Mouse (Mus musculus): ENCODE measurements around the gene Dcun1d2. TPM values are rescaled to one million over a fixed set of nuclear protein-coding genes. Genes with fewer than 3 reads are reported as not detected.

Gene Dcun1d2
- polyA plus RNA-seq, 1 experiment from 2014 or later: 29.7 TPM

DNA sequence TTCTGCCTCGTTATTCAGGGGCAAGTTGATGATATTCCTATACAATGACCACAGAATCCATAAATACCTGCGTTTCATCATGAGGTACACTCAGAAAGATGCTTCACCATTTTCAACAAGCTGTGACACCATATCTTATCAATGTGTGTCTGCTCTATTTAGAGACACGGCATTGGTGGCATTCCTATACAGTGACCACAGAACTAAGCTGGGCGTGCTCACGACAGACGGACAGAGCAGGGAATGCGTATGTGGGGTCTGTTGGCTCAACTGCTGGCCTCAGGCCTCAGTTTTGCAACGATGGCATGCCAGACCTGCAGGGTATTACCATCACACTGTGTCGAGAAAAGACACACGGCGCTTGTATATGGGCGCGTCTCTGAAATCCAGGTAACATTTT is 35.1 kb downstream of the Dcun1d2 start:
- no peak overlapping the region for H3K4me3 ChIP-seq
- 0 out of 2 replicates have a peak, but pooled peaks cover 4% of the 10 kb centered on the region for H3K4me1 ChIP-seq
- H3K9me3 ChIP-seq: no peaks in the 10 kb centered on the region
- H3K36me3 ChIP-seq: peaks cover 29% of the 10 kb centered on the region
- no peak overlapping the region for H3K4me2 ChIP-seq
- H3K9ac ChIP-seq: no peak overlapping the region
- no peak for ATAC-seq (ENCODE audit: insufficient number of reproducible peaks, low FRiP score, low TSS enrichment, low read depth)
- no peaks in the 10 kb centered on the region for H3K27me3 ChIP-seq
- no peak overlapping the region for H3K27ac ChIP-seq
- 85% methylated on average over 13 of the region's 13 CpGs for WGBS

DNA sequence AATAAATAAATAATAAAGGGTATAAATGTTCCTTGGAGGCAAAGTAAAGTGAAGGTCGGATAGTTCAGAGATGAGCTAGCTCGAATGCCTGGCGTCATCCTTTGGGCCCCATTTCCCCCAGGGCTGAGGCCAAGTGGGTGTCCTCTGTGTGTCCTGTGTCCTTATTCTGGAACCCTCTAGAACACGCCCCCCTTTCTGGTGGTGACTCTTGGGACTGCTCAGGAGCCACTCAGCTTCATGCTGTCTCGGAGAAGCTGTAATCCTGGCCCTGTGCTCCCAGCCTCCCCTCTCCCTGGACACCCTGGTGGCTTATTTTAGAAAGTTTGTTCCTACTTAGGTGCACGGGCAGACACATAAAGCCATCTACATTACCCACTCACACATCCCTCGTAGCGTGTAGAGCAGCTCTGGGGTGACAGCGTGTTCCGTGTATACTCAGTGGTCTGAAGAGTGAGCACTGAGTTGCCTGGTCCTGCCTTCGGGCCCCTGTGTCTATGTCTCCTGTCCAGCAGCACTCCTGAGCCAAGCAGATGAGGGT is 43.5 kb downstream of the Dcun1d2 start:
- H3K9me3 ChIP-seq: no peaks in the 10 kb centered on the region
- no peak for ATAC-seq (ENCODE audit: insufficient number of reproducible peaks, low FRiP score, low TSS enrichment, low read depth)
- H3K27me3 ChIP-seq: no peaks in the 10 kb centered on the region
- H3K27ac ChIP-seq: no peak overlapping the region
- H3K4me1 ChIP-seq: no peaks in the 10 kb centered on the region
- no peak overlapping the region for H3K4me2 ChIP-seq
- H3K4me3 ChIP-seq: no peak overlapping the region
- no peak overlapping the region for H3K9ac ChIP-seq
- no peaks in the 10 kb centered on the region for H3K36me3 ChIP-seq
- WGBS: 84% methylated on average over 11 of the region's 11 CpGs

DNA sequence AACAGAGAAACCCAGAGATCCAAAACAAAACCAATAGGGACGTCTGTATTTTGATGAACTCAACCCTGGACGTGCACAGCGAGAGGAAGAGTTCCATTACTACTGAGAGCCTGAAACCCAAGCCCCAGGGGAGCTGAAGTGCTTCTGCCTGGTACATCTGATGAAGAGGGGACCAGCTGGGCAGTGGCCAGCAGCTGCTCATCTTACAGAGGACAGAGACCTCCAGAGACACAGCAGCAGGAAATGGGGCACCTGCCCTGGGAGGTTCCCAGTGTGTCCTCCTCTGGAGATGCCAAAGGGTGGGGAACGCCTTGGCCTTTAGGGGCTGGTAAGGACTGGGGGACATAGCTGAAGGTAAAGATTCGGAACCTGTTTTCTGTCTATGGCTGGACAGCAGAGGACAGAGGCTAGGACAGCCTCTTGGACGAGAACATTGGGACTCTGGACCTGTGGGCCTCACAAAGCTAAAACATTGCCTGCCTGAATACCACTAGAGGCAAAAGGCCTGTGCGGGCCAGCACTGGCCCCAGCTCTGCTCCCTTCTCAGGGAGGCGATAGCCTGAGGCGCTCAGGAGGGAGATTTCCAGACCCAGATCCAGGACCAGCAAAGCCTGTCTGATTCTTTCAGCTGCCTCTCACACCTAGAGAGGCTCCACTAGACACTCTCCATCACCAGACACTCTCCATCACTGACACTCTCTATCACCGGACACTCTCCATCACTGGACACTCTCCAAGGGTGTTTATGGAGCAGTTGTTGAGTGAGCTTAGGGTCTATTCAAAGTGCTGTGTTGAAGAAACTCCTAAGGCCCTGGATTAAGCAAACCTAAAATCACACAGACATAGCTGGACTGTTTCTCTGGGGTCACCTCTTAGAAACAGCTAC is 44.7 kb downstream of the Dcun1d2 start:
- no peaks in the 10 kb centered on the region for H3K36me3 ChIP-seq
- ATAC-seq (ENCODE audit: insufficient number of reproducible peaks, low FRiP score, low TSS enrichment, low read depth): no peak
- H3K27me3 ChIP-seq: no peaks in the 10 kb centered on the region
- H3K9ac ChIP-seq: no peak overlapping the region
- H3K27ac ChIP-seq: no peak overlapping the region
- H3K4me1 ChIP-seq: no peaks in the 10 kb centered on the region
- 74% methylated on average over 10 of the region's 10 CpGs for WGBS
- no peaks in the 10 kb centered on the region for H3K9me3 ChIP-seq
- no peak overlapping the region for H3K4me2 ChIP-seq
- H3K4me3 ChIP-seq: no peak overlapping the region

DNA sequence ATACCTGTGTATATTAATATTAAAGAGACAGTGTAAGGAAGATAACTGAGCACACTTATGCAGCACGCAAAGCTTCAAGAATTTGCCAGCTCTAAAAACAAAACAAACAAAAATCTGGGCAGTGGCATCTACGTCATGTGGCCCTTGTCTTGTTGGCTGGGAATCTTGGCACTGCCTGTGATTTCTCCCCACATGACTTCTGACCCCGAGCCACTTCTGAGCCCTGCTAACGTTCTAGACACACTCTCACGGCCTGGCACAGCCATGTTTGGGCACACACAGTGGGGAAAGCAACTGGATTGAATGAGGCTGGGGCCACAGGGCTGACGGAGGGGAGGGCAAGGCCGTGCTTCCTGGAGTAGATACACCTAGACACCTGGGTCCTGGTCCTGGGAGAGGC is 47.2 kb downstream of the Dcun1d2 start:
- Histone ChIP-seq H3K4me3 (no peak overlapping the region), H3K4me2 (no peak overlapping the region), H3K36me3 (no peaks in the 10 kb centered on the region), H3K27ac (no peak overlapping the region), H3K27me3 (no peaks in the 10 kb centered on the region; the same call in 1 of the 2 replicates), H3K4me1 (no peaks in the 10 kb centered on the region), H3K9me3 (no peaks in the 10 kb centered on the region), H3K9ac (no peak overlapping the region)
- 72% methylated on average over 7 of the region's 7 CpGs for WGBS
- no peak for ATAC-seq (ENCODE audit: insufficient number of reproducible peaks, low FRiP score, low TSS enrichment, low read depth)

DNA sequence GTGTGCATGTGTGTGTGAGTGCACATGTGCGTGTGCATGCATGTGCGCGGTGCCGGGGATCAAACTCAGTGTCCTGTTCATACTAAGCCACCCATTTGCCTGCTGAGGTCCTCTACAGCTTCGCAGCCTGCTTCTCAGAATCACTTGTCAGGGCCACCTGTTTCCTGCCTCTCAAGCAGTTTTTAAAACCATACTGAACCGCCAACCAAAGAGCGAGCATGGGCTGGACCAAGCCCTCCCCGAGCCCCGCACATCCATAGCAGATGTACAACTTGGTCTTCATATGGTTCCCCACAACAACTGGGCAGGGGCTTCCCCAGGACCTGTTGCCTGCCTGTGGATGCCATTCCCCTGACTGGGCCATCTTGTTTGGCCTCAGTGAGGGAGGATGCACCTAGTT is 47.9 kb downstream of the Dcun1d2 start:
- WGBS: 89% methylated on average over 9 of the region's 9 CpGs
- Histone ChIP-seq H3K36me3 (no peaks in the 10 kb centered on the region), H3K9me3 (no peaks in the 10 kb centered on the region), H3K4me1 (no peaks in the 10 kb centered on the region), H3K27me3 (no peaks in the 10 kb centered on the region; the same call in 1 of the 2 replicates), H3K4me3 (no peak overlapping the region), H3K27ac (no peak overlapping the region), H3K4me2 (no peak overlapping the region), H3K9ac (no peak overlapping the region)
- ATAC-seq (ENCODE audit: insufficient number of reproducible peaks, low FRiP score, low TSS enrichment, low read depth): no peak

DNA sequence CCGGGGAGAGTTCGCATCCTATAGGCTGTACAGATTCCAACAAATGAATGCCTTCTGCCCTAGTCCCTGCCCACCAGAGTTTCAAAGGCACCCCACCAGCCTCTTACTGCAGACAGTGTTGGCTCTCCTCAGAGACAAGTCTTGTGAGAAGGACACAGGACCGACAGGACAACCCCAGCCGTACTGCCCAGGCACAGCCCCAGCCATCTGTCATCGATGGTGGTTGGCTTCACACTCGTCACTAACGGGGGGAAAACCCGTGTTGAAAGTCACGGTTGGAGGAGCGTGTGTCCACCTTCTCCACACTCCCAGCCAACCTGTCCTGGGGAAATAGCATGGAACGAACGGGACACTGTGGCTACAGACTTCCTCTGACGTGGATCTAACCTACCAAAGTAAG is 53.1 kb downstream of the Dcun1d2 start:
- no peak for ATAC-seq (ENCODE audit: insufficient number of reproducible peaks, low FRiP score, low TSS enrichment, low read depth)
- Histone ChIP-seq H3K9ac (no peak overlapping the region), H3K27me3 (peaks cover 3% of the 10 kb centered on the region; the same call in 1 of the 2 replicates), H3K4me3 (no peak overlapping the region), H3K4me1 (peaks cover 2% of the 10 kb centered on the region; the same call in 1 of the 2 replicates), H3K36me3 (no peaks in the 10 kb centered on the region), H3K9me3 (no peaks in the 10 kb centered on the region), H3K27ac (no peak overlapping the region), H3K4me2 (no peak overlapping the region)
- WGBS: 88% methylated on average over 13 of the region's 13 CpGs

DNA sequence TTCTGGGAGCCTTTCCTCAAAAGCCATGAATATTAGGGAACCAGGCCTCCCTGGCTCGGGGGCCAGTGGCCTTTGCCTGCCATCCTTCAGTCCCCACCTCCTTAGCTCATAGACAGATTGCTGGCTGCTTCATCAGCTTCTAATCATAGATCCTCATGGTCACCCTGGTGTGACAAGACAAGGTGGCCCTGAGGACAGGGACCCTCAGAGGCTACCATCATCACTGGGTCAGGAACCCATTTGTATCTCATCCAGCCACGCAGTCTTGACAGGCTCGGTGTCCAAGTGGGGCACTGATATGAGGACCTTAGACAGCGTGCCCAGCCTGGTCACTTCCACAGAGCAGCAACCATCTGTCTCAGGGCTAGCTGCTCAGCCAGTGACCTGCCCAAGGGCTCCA is 57.5 kb downstream of the Dcun1d2 start:
- H3K27ac ChIP-seq: no peak overlapping the region
- H3K4me3 ChIP-seq: no peak overlapping the region
- H3K9me3 ChIP-seq: no peaks in the 10 kb centered on the region
- H3K4me2 ChIP-seq: no peak overlapping the region
- 81% methylated on average over 4 of the region's 4 CpGs for WGBS
- peaks cover 13% of the 10 kb centered on the region for H3K4me1 ChIP-seq
- H3K9ac ChIP-seq: no peak overlapping the region
- no peak for ATAC-seq (ENCODE audit: insufficient number of reproducible peaks, low FRiP score, low TSS enrichment, low read depth)
- no peaks in the 10 kb centered on the region for H3K36me3 ChIP-seq
- peaks cover 3% of the 10 kb centered on the region; the same call in 1 of the 2 replicates for H3K27me3 ChIP-seq

DNA sequence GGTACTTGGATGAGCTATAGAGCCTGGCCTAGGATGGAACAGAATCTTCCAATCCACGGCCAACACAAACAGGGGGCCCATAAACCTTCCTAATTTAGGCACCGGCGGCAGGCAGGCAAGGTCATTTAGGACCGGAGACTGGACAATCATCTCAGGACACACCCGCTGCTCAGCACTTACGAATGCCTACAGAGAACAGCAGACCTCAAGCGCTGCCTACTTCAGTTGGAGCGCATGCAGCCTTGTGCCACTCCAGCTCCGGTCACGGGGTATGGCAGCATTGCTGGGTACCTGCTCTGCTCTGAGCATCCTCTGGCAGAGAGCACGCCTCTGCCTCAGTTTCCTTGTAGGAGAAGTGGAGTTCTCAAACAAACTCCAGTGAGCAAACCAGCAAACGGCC is 58.1 kb downstream of the Dcun1d2 start:
- H3K9me3 ChIP-seq: no peaks in the 10 kb centered on the region
- no peak overlapping the region for H3K4me2 ChIP-seq
- ATAC-seq (ENCODE audit: insufficient number of reproducible peaks, low FRiP score, low TSS enrichment, low read depth): no peak
- H3K27me3 ChIP-seq: peaks cover 3% of the 10 kb centered on the region; the same call in 1 of the 2 replicates
- H3K9ac ChIP-seq: no peak overlapping the region
- H3K4me1 ChIP-seq: peaks cover 13% of the 10 kb centered on the region
- H3K4me3 ChIP-seq: no peak overlapping the region
- no peak overlapping the region for H3K27ac ChIP-seq
- H3K36me3 ChIP-seq: no peaks in the 10 kb centered on the region
- 64% methylated on average over 12 of the region's 12 CpGs for WGBS

DNA sequence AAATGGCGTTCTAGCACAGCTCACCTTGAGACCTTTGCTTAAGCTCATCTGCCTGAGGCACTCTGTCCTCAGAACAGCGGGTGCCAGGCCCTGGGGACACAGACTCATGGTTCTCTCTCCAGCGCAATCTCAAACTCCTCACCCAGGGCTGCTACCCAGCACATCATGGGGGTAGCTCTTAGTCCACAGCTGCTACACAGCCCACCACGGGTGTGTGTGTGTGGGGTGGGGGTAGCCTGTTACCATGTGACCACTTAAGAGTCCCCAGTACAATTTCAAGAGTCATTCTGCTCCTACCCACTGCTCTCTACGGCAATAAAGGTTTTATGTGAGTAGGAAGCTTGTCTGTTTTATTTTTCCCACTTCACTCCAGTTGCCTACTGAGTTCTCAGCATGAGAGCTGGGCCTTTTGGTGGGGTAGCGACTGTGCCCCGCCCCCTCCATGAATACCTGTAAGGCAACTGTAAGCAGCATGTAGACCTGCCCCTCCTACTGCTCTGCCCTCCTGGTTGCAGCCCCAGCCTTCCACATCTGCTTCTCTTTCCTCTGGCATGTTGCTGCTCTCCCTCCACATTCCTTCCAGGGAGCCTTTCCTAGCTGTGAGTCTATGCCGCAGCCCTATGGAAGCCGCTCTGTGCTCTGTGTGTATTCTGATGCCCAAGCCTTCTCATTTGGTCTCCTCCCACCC is 58.9 kb downstream of the Dcun1d2 start:
- Histone ChIP-seq H3K4me1 (peaks cover 13% of the 10 kb centered on the region), H3K4me3 (no peak overlapping the region), H3K27me3 (peaks cover 3% of the 10 kb centered on the region; the same call in 1 of the 2 replicates), H3K9ac (no peak overlapping the region), H3K27ac (no peak overlapping the region), H3K36me3 (no peaks in the 10 kb centered on the region), H3K9me3 (no peaks in the 10 kb centered on the region), H3K4me2 (no peak overlapping the region)
- WGBS: 27% methylated on average over 9 of the region's 9 CpGs
- ATAC-seq (ENCODE audit: insufficient number of reproducible peaks, low FRiP score, low TSS enrichment, low read depth): no peak

DNA sequence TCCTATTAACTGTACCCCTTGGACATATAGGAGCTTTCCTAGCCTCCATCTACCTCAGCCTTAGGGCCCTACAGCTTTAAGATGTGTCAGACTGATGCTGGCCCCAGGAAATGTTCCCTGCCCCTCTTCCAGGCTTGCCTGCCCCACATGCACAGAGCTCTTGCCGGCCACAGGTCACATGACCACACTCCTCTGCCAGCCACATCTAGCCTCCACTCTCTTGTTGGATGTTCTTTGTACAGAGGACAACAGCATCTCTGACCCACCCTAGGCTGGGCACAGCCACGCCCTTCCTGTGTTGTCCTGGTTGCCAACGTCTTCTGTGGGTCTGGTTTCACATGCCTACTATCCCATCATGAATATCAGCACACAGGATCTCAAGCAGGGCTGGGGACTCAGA is 60.7 kb downstream of the Dcun1d2 start:
- ATAC-seq (ENCODE audit: insufficient number of reproducible peaks, low FRiP score, low TSS enrichment, low read depth): no peak
- H3K4me1 ChIP-seq: peaks cover 13% of the 10 kb centered on the region
- H3K4me3 ChIP-seq: no peak overlapping the region
- no peaks in the 10 kb centered on the region for H3K36me3 ChIP-seq
- H3K4me2 ChIP-seq: no peak overlapping the region
- no peaks in the 10 kb centered on the region for H3K27me3 ChIP-seq
- H3K9ac ChIP-seq: no peak overlapping the region
- 44% methylated on average over 3 of the region's 3 CpGs for WGBS
- no peak overlapping the region for H3K27ac ChIP-seq
- no peaks in the 10 kb centered on the region for H3K9me3 ChIP-seq

DNA sequence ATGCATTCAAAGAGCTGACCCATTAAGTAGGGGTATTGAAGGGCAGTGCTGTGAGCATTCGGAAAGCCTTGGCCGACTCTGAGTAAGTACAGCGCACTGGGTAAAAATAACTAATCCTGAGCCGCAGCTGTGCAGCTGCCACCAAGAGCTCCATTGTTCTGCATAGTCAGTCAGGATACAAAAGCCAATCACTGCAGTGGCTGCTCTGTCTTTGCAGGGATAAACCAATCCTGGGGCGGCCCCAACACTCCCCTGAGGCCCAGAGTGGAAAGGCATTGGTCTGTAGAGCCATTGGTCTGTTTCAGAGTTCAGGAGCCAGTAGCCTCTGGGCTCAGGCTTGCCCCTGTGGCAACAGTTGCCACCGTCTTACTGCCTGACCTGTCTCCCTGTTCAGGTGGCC is 61.6 kb downstream of the Dcun1d2 start:
- Histone ChIP-seq H3K9ac (no peak overlapping the region), H3K36me3 (no peaks in the 10 kb centered on the region), H3K27me3 (no peaks in the 10 kb centered on the region), H3K4me3 (no peak overlapping the region), H3K9me3 (no peaks in the 10 kb centered on the region), H3K4me2 (no peak overlapping the region), H3K4me1 (peaks cover 16% of the 10 kb centered on the region), H3K27ac (no peak overlapping the region)
- peak; percentile 42; the same call in 1 of the 2 replicates for ATAC-seq (ENCODE audit: insufficient number of reproducible peaks, low FRiP score, low TSS enrichment, low read depth)
- WGBS: 63% methylated on average over 6 of the region's 6 CpGs

DNA sequence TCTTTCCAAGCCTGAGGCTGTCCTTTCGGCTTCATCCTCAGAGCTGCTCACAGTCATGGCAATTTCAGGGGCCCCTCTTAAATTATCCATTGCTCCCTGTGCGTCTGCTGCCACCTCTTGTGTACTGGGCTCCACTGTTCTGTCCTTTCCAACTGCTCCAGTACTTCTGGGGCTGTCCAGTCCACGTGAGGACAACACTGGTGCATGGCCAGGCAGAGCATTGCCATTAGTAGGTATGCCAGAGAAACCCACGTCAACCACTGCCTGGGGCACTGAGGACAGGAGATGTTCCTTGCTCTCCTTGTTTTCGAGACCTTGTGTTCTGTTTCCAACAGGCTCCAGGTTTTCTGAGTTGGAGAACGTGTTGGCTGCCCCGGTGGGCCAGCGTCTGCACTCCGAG is 63.5 kb downstream of the Dcun1d2 start:
- Histone ChIP-seq H3K9ac (no peak overlapping the region), H3K36me3 (no peaks in the 10 kb centered on the region), H3K9me3 (no peaks in the 10 kb centered on the region), H3K4me1 (peaks cover 11% of the 10 kb centered on the region), H3K27ac (no peak overlapping the region), H3K27me3 (no peaks in the 10 kb centered on the region), H3K4me3 (no peak overlapping the region), H3K4me2 (no peak overlapping the region)
- no peak for ATAC-seq (ENCODE audit: insufficient number of reproducible peaks, low FRiP score, low TSS enrichment, low read depth)
- 77% methylated on average over 9 of the region's 9 CpGs for WGBS
